Mouse (Mus musculus) layer of hippocampus, adult 18-20 months (tissue): ENCODE data around the gene Hspa12a. TPM values are rescaled to one million over a fixed set of nuclear protein-coding genes. Genes with fewer than 3 reads are reported as not detected.
"Not testable (repeated sequence)": the region's sequence is repeated elsewhere in the genome, so short reads cannot be mapped to it uniquely, and the experiment has no call there.

Experiments
- DNase-seq, 2 experiments: peaks; one replicate each; pipeline ENCODE4 v3.0.0; 2022; ENCODE audit warnings: low spot score in 2 of 2
- total RNA-seq, 2 experiments: library from RNA; stranded (reverse); gene quantifications; 2 replicates each; pipeline ENCODE4 v1.2.3; 2021

Gene Hspa12a
- total RNA-seq, 2 experiments from 2014 or later, result 238 to 250 TPM

- DNase-seq, result peak; percentile 67 to 82
These were observed 32.1 kb downstream of the Hspa12a start for GRCm38 (mm10) chr19:58911386-58911785.

DNA sequence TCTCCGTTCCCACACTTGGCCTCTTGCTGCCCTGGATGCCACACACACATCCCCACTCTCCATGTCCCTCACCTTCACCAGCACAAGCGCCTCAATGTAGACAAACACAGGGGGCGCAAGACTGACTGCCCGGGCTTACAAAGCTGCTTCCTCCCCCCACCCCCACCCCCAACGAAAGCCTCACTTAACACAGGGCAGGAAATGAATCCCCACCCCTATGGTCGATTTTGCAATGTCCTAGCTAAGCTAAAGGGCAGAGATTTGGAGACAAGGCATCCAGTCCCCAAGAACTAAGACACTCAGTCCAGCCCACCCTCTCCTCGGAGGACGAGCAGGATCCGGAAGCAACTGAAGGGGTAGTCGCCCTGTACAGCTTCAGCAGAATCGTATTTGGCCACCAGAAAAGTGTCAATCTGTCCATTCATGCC, 32.5 kb downstream of the Hspa12a start:
- DNase-seq, result no peak

DNA sequence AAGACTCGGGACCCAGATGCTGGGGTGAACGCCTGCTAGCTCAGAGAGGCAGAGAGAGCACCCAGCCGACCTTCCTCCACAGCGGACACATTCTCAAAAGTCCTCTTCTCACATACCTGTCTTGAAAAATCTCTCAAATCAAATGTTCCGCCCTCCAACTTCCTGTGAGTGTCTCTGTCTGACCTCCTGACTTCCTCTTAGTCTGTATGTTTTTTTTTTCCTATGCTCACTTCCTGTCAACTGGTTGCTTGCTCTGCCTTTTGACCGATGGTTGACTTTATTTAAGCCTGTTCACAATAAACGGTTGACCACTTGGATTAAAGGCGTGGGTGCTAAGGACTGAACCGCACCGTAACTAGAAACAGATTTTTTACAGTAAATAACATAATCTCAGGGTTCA, 35.4 kb downstream of the Hspa12a start:
- DNase-seq, result no peak

DNA sequence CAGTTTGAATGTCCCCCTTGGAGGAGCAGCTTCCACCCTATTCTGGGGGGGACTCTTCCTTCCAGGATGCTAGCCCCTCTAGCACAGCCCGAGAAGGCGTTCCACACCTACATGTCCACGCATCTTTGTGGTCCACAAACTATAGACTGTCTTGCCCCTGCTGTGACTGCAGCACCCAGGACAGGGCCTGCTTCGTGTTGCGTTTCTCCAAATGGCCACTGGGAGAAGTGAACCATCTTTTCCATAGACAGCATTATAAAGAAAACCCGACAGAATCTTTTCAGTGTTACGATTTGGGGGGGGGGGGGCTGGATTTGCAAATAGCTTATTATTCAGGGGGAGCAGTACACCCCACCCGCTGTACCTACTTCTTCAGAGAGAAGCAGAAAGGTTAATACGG, 36.8 kb downstream of the Hspa12a start:
- no peak for DNase-seq

GRCm38 (mm10) chr19:58903899-58904327, 39.5 kb downstream of the Hspa12a start:
- DNase-seq, result peak; percentile 79 to 95

DNA sequence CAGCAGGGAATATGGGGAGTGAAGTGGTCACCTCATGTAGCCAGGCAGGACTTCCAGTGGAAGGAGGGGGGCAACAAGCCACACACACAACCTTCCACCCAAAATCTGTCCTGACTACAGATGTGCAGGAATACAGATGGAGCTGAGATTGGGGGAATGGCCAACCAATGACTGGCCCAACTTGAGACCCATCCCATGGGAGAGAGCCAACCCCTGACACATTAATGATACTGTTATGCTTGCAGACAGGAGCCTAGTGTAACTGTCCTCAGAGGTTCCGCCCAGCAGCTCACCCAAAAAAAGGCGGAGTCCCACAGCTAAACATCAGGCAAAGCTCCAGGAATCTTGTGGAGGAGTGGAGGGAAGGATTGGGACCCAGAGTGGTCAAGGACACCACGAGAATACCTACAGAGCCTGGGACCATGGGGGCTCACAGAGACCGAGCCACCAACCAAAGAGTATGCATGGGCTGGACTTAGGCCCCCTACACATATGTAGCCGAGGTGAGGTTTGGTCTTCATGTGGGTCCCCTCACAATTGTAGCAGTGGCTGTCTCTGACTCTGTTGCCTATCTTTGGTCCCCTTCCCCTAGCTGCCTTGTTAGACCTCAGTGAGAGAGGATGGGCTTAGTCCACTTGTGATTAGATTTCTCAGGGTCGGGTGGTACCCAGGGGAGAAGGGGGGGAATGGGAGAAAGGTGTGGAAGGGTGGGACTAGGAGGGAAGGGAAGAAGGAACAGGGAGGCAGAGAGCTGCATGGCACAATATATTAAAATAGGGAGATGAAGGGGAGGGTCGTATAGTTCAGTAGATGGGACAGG, 40.2 kb downstream of the Hspa12a start:
- DNase-seq, result no peak

DNA sequence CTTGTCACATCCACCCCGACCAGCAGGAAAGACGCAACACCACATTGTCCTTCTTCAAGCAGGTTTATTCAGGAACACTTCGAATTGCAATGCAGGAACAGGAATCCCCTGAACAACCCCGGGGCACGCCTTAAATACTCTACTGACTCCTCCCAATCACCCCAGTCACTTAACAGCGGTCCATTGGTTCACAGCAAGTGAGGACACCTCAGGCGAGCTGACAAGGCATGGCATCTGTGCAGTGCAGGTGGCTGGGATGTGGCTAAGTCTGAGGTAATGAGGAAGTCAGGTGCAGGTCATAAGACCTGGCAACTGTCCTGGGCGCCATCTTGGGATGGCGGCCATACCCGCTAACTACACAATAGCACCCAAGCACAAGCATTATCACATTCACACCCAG, 43.0 kb downstream of the Hspa12a start:
- DNase-seq, result not testable (repeated sequence)

DNA sequence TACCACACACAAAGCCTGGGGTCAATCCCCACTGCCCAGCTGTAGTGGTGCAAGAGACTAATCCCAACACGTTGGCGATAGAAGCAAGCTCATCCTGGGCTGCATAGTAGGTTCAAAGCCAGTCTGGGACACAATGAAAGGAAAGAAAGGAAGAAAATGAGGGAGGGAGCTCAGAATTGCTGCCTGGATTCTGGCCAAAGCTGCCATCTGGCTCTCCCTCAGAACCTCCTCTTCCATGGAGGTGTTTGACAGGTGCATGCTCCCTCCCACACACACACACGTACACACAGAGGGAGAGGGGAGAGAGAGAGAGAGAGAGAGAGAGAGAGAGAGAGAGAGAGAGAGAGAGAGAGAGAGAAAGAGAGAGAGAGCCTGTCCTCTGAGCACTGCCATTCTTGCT, 47.2 kb downstream of the Hspa12a start:
- peak; percentile 23 to 46 for DNase-seq

DNA sequence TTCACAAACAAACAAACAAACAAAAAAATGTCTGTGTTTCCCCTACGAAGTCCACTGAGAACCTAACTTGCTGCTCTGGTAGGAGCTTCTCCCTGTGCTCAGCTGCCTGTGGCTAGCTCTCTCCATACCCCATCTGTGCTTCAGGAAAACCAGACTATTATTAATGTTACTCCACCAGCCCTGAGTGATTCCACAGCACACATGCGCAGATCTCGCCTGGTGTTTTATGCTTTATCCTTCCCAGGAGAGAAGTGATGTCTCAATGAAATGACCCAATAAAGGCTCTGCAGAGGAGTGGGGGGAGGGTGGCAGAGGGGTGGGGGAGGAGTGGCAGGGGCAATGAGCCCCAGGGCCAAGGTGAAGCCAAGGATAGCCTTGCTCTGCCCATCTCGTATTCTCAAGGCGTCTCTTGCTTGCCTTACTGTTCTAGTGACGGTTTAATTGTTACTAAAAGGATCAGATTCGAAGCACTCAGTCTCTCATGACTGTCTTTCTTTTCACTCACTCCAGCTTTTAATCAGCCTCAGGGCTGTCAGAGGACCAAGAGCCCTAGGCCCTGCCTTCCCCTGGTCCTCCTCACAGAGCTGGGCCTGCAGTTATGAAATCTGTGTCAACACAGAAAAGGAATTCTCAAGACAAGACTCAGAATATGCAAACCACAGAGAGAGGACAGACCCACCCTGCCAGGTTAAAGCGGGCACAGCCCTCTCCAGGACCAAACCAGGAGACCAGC, 54.0 kb downstream of the Hspa12a start:
- DNase-seq, result no peak

DNA sequence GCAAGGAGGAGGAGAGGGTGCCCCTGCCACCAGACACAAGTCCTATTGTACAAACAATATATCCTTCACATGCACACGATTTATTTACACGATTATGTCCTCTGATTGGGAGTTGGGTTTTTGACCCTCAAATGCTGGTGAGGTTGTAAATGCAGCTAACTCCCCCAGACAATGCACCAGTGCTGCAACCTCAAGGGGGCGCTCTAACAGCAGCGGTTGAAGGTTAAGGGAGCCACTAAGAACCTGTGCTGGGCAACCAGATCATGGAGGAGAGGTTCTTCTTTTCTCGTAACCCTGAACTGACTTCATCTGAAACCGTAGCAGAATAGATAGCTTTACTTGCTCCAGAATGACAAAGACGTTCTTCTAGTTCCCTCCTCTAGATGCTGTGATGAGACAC, 57.0 kb downstream of the Hspa12a start:
- no peak for DNase-seq

DNA sequence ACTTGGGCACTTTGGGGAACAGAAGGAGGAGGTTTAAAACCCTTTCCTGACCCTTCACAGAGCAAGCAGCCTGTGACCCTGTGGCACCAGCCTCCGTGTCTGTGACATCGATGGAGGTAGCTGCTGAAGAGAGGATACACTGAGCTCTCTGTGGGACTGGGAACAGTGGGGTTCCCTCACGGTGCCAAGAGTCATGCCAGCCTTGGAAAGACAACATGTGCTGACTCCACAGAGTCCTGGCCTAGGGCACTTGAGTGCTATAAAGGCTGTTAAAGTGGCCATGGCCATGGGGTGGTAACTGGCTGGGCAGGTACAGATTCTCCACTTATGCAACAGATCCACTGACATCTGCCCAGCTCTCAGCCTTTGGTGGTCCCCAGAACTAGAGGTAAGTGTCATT, 60.0 kb downstream of the Hspa12a start:
- no peak for DNase-seq

DNA sequence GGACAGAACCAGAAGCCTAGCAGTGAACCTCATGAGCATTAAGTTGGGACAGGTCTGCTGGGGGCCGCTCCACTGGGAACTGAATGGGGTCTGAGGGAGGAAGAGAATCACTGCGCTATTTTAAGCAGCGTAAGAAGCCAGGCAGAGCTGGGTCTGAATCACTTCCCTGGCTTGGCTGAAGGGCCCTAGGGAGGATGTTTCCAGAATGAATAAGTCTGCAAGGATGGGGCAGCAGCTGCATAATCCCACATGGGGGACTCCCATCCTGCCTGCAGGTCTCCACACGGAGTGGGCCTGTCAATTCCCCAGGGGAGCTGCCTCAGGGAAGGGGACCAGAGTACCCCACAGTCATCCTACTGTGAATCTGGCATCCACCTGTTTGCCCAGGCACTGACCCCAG, 61.1 kb downstream of the Hspa12a start:
- DNase-seq, result no peak

GRCm38 (mm10) chr19:58879330-58879957, 64.0 kb downstream of the Hspa12a start:
- no peak for DNase-seq

DNA sequence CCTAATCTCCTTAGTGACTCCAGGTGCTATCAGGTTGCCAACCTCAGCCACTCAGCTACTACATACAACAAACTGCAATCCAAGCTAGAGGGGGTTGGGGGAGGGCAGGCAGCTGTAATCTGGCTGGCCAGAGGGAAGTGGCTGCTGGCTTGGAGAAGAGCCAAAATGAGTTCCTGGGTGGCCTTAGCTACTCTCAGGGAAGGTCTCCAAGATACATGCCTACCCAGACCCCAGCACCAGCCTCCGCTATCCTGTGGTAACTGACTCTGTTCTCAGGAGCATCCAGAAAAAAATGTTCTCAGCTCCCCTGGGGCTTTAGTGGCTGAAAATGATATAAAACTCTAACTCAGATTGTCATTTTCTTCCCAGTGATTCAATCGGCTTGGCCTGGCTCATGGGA, 64.9 kb downstream of the Hspa12a start:
- DNase-seq, result no peak

DNA sequence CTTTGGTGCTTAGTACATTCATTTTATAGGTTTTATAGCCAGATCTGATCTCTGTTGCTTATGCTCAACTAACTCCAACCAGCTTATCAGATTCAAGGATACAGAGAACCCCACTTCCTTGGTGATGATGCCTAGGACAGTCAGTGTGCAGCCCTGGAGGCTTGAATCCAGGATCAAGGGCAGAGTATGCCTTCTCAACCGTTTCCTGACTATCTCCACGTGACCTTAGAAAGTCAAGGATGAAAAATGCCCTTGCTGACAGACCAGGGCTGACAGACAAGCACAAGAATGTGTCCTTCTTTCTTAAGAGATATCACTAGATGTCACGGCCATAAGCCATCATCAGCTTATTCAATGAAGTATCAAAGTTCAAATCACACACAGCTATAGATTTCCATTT, 69.9 kb downstream of the Hspa12a start:
- no peak for DNase-seq

DNA sequence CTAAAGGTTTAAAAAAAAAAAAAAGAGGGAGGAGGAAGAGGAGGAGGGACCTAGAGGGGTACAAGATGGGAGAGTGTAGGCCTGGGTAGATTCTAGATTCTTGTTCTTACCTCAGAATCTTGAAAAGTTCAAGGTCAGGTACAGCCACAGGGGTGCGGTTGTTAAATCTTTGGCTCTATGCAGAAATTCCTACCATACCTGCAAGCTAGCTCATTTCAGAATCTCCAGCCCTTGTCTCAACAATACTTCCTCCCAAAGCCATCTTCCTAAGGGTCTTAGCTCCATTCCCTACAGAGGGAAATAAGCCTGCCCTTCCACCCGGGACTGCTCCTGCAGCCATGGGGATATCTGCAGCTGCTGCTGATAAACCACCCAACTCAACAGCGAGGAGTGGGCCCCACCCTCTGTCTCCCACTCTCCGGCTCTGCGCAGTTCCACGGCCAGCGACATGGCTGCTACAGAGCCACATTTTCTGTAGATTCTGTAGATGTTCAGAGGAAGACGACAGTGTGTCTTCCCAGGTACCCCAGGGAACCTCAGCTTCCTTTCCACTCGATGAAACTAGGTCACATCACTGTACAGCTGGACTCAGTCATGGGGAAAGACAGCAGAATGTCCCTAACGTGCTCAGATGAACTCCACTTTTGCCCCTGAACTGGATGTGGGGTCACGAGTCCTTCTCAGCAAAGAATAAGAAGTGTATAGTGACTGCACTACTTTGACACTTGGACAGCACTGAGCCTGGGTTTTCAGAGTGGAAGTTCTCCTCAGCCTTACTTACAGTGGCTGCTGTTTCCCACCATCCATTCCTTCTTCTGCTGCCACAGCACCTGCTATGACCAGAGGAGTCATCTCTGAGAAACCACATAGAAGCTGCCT, 70.8 kb downstream of the Hspa12a start:
- no peak for DNase-seq

- no peak for DNase-seq
These were observed 71.6 kb downstream of the Hspa12a start for GRCm38 (mm10) chr19:58871878-58872277.

DNA sequence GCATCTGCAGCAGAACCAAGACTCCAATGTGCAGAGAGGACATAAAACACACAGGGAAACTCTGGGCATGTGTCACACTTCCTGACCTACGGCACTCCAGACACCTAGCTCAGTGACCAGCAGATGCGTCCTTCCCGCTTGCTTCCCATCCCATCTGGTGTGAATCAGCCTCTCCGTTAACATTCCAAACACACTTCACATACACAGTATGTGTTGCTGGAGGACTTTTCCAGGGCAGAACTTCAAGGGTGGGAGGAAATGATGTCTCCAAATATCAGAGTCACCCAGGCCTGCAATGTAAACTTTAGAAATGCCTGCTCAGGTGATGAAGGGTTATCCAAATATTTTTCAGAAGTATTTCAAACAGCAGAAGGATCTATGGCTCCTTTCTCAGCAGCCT, 76.8 kb downstream of the Hspa12a start:
- no peak for DNase-seq

GRCm38 (mm10) chr19:58865224-58865623, 78.2 kb downstream of the Hspa12a start:
- no peak for DNase-seq

GRCm38 (mm10) chr19:58864006-58864573, 79.4 kb downstream of the Hspa12a start:
- DNase-seq, result no peak
